Mouse (Mus musculus) regulatory T cell (primary cell): ENCODE measurements around the gene Pelp1.
"Not testable (repeated sequence)": the region's sequence is repeated elsewhere in the genome, so short reads cannot be mapped to it uniquely, and the experiment has no call there.

ENCODE experiments used
- in situ Hi-C: fragments of 300-600 bp; cut with MboI, MseI; formaldehyde crosslinking; loops from one replicate; pipeline ENCODE4 v1.15.1; 2025; ENCODE audit warnings: high pct_unique_total_duplicates

The Pelp1 gene

DNA sequence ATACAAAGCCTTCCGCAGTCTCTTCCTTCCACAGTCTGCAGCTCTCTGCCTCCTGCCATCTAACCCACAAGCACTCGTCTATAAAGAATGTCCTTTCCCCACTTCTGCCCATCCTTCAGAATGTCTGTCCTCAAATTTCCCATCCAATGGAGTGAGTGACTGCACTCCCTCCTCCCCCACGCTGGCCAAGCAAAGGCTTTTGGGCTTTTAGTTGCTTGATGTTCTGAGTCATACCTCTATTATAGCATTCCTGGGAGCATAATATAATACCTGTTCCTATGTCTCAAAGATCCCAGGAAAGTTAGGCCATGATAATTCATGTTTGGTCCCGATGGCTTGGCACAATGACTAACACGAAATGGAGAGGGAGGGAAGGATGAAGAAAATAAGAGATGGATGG, 21.7 kb upstream of the Pelp1 start:
- in situ Hi-C loops: loop anchor here (5.0 to 10.0 kb wide), 2 partner anchors 76 to 173 kb away; partner anchors contain the start of gene Tm4sf5

DNA sequence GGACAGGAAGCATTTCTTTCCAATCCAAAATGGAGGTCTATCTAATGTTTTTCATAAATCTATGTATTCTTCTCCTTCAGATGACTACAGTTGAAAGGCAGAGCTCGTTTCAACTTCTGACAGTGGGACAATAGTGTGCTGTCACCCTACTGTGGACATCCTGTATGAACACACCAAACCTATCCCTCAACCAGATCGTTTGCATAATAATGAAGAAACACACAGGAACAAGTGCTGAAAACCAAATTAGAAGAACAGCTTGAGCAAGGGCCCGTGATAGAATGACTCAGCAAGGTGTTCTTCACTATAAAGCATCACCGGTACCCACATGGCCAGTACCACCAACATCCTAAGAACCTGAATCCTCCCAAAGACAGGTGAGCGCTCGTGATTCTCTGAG, 16.8 kb upstream of the Pelp1 start:
- in situ Hi-C loops: not testable (repeated sequence)

- in situ Hi-C loops: no loop called here
These were observed 9.7 kb upstream of the Pelp1 start for GRCm38 (mm10) chr11:70419486-70419885.

DNA sequence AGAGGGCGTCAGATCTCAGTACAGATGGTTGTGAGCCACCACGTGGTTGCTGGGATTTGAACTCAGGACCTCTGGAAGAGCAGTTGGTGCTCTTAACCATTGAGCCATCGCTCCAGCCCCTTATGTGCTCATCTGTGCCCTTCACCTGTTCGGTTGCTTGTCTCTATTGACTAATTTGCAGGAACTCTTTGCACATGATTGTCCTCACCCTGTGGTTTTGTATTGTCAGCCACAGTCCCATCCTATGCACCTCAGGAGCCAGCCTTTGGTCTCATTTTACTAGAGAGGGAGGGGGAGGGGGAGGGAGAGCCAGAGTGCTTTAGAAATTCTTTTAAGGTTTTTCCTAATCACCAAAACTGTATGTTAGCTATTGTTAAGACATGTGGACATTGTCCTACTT, 8.4 kb upstream of the Pelp1 start:
- in situ Hi-C loops: no loop called here

- in situ Hi-C loops: loop anchor here (5.0 kb wide), 2 partner anchors 88 to 198 kb away; no protein-coding TSS in a partner anchor
These were observed 4.1 kb upstream of the Pelp1 start for GRCm38 (mm10) chr11:70413961-70414360.

GRCm38 (mm10) chr11:70412591-70412990, 2.8 kb upstream of the Pelp1 start:
- in situ Hi-C loops: loop anchor here (5.0 kb wide), 2 partner anchors 90 to 200 kb away; no protein-coding TSS in a partner anchor

DNA sequence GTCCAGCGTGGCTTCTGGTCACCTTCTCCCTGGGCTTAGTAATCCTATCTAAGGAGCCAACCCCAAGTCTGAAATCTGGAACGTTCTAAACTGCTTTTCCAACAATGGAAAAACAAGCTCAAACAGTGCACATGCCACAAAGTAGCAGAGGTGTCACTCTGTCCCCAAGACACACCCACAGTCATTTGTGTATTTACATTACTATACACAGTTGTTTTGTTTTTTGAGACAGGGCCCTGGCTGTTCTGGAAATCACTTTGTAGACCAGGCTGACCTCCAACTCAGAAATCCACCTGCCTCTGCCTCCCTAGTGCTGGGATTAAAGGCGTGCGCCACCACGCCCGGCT, 439 bp upstream of the Pelp1 start:
- in situ Hi-C loops: loop anchor here (5.0 kb wide), 2 partner anchors 92 to 202 kb away; no protein-coding TSS in a partner anchor

DNA sequence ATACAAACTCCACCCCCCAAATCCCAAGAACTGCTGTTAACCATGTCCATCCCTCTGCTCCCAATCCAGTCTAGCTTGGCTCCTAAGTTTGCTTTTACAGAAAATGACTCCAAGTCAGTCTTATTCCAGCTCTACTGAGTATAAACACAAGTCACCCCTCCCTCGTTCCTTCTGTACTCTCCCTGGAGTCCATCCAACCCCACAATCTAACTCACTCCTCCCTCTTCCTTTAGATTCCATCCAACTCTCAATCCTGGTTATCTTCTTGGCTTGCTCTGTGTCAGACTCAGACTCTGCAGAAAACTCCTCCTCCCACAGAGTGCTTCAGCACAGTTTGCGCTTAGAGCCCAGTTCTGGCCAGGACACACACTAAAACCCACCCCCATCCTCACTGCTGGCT, 6.2 kb downstream of the Pelp1 start:
- in situ Hi-C loops: no loop called here

DNA sequence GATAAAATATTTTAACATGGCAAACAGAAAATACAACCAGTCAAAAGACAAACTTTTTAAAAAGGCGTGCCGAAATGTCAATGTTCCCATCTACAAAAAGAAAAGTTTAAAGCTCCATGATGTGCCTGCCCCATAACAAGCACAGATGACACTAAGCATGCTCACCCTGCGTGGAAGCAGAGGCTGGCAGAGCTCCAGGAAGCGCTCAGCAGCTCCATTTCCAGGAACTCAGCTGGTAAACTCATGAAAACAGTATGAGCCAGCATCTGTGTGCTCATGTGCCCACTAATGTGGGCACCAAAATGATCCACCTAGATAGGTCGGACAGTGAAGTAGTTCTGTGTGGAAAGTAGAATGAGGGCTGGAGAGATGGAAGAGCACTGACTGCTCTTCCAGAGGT, 20.4 kb downstream of the Pelp1 start:
- in situ Hi-C loops: no loop called here

DNA sequence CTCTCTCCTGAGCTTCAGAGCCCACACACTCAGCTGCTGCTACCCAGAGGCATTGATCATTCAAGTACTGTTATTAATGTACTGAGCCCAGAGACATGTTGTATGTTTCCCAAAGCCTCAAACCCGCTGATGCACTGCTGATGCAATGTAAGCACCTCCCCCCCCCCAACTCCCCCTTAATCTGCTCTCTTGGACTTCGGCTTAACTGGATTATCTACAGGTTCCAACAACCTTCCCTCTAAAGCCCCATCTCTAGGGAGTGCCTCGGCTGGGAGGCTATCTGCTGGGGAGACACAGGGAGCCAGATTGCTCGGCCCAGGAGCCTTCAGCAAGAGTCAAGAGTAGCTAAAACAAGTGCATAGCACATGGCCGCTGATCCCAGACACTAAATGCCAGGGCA, 22.4 kb downstream of the Pelp1 start:
- in situ Hi-C loops: no loop called here

DNA sequence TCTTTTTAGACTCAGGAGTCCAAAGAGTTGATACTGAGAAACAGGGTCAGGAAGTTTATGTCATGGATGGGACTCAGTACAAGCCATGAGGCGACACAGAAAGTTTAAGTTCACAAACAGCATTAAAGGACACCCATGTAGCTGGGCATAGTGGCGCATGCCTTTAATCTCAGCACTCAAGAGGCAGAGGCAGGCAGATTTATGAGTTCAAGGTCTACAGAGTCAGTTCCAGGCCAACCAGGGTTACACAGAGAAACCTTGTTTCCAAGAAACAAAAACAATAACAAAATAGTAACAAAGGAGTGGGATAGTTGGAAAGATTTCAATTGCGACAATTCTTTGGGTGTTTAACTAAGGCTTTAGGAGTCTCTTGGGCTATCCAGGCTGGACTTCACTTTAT, 25.7 kb downstream of the Pelp1 start:
- in situ Hi-C loops: no loop called here

DNA sequence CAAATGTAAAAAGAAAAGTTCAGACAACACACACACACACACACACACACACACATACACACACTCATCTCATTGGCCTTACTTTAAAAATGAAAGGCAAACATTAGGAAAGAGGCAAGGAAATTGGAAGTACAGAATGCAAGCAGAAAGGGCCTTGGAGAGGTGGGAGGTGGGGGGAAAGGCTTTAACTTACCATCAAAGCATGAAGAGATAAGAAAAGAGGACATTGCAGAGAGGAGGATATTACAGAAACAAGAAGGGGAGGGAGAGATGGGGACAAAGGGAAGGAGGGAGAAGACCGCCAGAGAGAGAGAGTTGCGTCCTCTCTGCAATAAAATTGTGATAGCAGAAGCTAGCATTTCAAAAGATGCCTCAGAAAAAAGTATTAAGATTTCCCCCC, 28.5 kb downstream of the Pelp1 start:
- in situ Hi-C loops: no loop called here

DNA sequence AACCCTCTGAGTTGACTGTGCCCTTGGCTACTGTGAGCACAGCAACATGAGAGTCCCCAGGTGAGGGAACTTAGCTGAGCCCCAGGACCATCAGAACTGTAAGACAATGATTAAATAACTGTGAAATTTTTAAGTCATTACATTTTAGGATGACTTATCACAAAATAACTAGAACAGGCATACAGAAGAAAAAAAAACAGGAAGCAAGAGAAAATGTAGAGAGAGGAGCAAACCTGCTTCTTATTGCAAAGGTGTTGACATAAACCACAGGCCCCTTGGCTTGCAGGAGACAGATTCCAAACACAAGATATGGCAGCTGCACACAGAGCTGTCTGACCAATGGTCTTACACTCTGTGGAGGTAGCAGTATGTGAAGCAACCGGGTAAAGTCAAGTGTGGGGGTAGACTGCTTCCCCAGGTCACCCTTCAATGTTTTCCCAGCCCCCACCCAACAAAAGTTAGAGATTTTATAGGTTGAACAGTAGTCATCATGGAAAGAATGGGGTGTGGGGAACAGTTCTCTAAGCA, 29.3 kb downstream of the Pelp1 start:
- in situ Hi-C loops: no loop called here

- in situ Hi-C loops: no loop called here
These were observed 33.8 kb downstream of the Pelp1 start for GRCm38 (mm10) chr11:70376054-70376453.

- in situ Hi-C loops: no loop called here
These were observed 35.5 kb downstream of the Pelp1 start for GRCm38 (mm10) chr11:70374302-70374701.

GRCm38 (mm10) chr11:70372849-70373557, 36.8 kb downstream of the Pelp1 start:
- in situ Hi-C loops: no loop called here

- in situ Hi-C loops: no loop called here
These were observed 37.4 kb downstream of the Pelp1 start for GRCm38 (mm10) chr11:70372396-70372795.

GRCm38 (mm10) chr11:70368626-70369025, 41.2 kb downstream of the Pelp1 start:
- in situ Hi-C loops: not testable (repeated sequence)

DNA sequence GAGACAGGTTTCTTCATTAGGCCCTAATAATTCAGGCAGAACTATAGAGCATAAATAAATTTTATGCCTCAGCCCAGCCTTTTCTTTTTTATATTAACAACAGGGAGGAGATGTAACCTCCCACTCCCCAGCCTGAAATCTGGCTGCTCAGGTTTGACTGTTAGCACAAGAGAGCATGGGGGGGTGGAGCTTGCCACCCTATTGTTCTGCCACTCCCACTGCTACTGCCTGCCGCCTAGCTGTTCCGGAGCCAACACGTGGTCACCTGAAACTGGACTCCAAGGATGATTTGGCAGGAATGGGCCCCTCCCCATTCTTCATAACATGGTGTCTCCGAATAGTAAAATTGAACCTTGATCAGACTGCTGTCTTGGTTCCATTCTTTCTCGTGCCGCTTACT, 42.1 kb downstream of the Pelp1 start:
- in situ Hi-C loops: not testable (repeated sequence)

DNA sequence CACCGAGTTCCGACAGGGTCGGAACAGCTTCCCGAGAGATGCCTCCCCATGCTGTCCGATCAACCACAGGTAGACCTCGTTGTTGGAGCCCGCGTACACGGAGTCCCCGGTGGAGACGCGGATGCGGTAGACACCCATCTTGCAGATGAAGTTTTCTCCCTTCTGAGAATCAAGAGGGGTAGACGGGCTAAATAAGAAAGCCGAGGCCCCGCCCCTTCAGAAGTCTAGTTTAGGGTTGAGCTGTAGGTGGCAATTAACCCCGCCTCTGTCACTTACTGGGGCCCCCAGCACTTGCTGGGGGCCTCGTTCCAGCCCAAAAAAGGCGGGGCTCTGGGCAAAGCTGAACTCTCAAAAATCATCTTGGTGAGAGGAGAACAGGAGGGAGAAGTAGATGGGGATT, 58.0 kb downstream of the Pelp1 start, which contains the start of gene Alox15:
TSS of gene Alox15 (minus strand) at position 164 of the 400 bp plus-strand sequence.
- in situ Hi-C loops: no loop called here

DNA sequence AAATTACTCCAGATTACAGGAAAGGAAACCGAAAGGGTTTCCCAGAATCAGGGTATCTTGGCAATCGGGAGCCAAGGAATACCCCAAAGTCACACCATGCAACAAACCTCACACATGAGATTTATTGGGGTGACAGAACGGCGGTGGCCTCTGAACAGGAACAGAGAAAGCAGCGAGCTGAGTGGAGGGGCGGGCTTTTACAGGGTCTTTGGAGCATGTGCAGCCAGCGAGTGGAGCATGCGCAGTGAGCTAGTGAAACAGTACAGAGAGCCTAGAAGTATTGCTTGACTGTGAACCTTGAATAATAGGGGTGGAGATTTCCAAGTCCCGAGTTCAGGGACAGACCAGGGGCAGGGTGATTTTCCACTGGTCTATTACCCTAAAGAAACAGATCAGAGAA, 61.2 kb downstream of the Pelp1 start:
- in situ Hi-C loops: no loop called here

- in situ Hi-C loops: no loop called here
These were observed 62.0 kb downstream of the Pelp1 start for GRCm38 (mm10) chr11:70347861-70348260.

GRCm38 (mm10) chr11:70345546-70345945, 64.3 kb downstream of the Pelp1 start:
- in situ Hi-C loops: no loop called here
